In genomic region chr10:79994397-79995115, GRCm38 (mm10) we compare ENCODE assay signal across 9 mouse cellular contexts. TPM values are rescaled to one million over a fixed set of nuclear protein-coding genes. Genes with fewer than 3 reads are reported as not detected.
A peak's percentile ranks its signal among the peaks of the same experiment; 100 is the strongest.
DNase-seq lines count a peak whose midpoint lies in the region; ATAC-seq and TF ChIP-seq lines count a peak whose summit lies in the region.
"Had no signal": no experiment of that assay in that cellular context is flagged by ENCODE, and none has a peak within 500 bp of the region (broad histone marks: within the 10 kb centered on the region; RNA-seq: fewer than 3 reads in every experiment).

No protein-coding gene starts in this region.

- ATAC-seq in liver, postnatal 0 days, result no peak

- H3K27me3 ChIP-seq in liver, postnatal 0 days (ENCODE audit: insufficient read depth, low read length), result 0 out of 2 replicates have a peak, but pooled peaks cover 2% of the 10 kb centered on the region
- H3K27me3 ChIP-seq in splenic B cell, adult 2 months (ENCODE audit: control insufficient read depth, insufficient read depth, low read length, poor library complexity, severe bottlenecking), result no peaks in the 10 kb centered on the region

- 48% methylated on average over 16 of the region's 16 CpGs for WGBS in liver, postnatal 0 days (ENCODE audit: insufficient replicate concordance)

- peaks cover 18% of the 10 kb centered on the region for H3K36me3 ChIP-seq in liver, postnatal 0 days (replicated peaks; ENCODE audit: insufficient read depth, low read length)
- peaks cover 16% of the 10 kb centered on the region for H3K36me3 ChIP-seq in splenic B cell, adult 2 months (ENCODE audit: control insufficient read depth, insufficient read depth, low read length, poor library complexity, severe bottlenecking)

- no peak for TF ChIP-seq EP300 in liver, postnatal 0 days (IDR thresholded peaks at IDR 0.05; ENCODE audit: low read depth)

- peak overlapping the region; percentile 46 for H3K9ac ChIP-seq in liver, postnatal 0 days (replicated peaks)

- DNase-seq in cerebellum, adult 11-12 months, result peak; percentile 51
- DNase-seq in cerebellum, postnatal 4 days (ENCODE audit: low spot score in 2 of 2), result no peak
- DNase-seq in right cerebral cortex, postnatal 14 days, result peak; percentile 53
- DNase-seq in right cerebral cortex, adult 18-20 months, result no peak
- DNase-seq in liver, postnatal 0 days, result peak; percentile 67
- DNase-seq in splenic B cell, adult 2 months (ENCODE audit: low read depth, low spot score), result peak; percentile 47
- DNase-seq in urinary bladder, adult 18-20 months (ENCODE audit: low spot score in 2 of 2), result no peak
- no peak for DNase-seq in left cerebral cortex, adult 18-20 months (ENCODE audit: low spot score in 2 of 2)

- no peak for TF ChIP-seq CTCF in liver, postnatal 0 days (IDR thresholded peaks at IDR 0.05; ENCODE audit: low read depth)

- peaks cover 23% of the 10 kb centered on the region for H3K4me1 ChIP-seq in liver, postnatal 0 days (ENCODE audit: insufficient read depth)

- no peak overlapping the region for H3K4me3 ChIP-seq in liver, postnatal 0 days (ENCODE audit: low read depth, low read length)
- H3K4me3 ChIP-seq: heart, adult 2 months had no signal

- H3K27ac ChIP-seq in liver, postnatal 0 days (ENCODE audit: low read depth), result peak overlapping the region; percentile 66
- H3K27ac ChIP-seq: heart, adult 2 months had no signal

- H3K4me2 ChIP-seq in liver, postnatal 0 days (ENCODE audit: low read depth, low read length), result peak overlapping the region; percentile 38

- no peaks in the 10 kb centered on the region for H3K9me3 ChIP-seq in liver, postnatal 0 days (ENCODE audit: low read length)

RNA-seq across cellular contexts. Expression of gene Abca7, which starts 1.7 kb away (rescaled TPM):
- polyA plus RNA-seq in liver, postnatal 0 days (2015; fragmentation: Nextera tagmentation; extraction: Ambion mirVana), result 2.5 and 3.1 TPM in 2 replicates
- 10 to 100 TPM; 13.0 to 13.7 TPM for total RNA-seq in left cerebral cortex, adult 18-20 months (2021)

RNA-seq across cellular contexts. Expression of gene Cnn2, which starts 6.2 kb away (rescaled TPM):
- 40.7 and 42.8 TPM in 2 replicates for polyA plus RNA-seq in liver, postnatal 0 days (2015; fragmentation: Nextera tagmentation; extraction: Ambion mirVana)
- total RNA-seq in left cerebral cortex, adult 18-20 months (2021), result 1 to 10 TPM; 6.7 to 8.0 TPM

RNA-seq across cellular contexts. Expression of gene Tmem259, which starts 10.4 kb away (rescaled TPM):
- polyA plus RNA-seq in liver, postnatal 0 days (2015; fragmentation: Nextera tagmentation; extraction: Ambion mirVana), result 13.2 and 14.5 TPM in 2 replicates
- total RNA-seq in left cerebral cortex, adult 18-20 months (2021), result 100 to 1,000 TPM; 112 to 113 TPM

RNA-seq across cellular contexts. Expression of gene Arhgap45, which starts 21.9 kb away (rescaled TPM):
- 12.1 and 14.2 TPM in 2 replicates for polyA plus RNA-seq in liver, postnatal 0 days (2015; fragmentation: Nextera tagmentation; extraction: Ambion mirVana)
- 1 to 10 TPM; 3.7 to 4.1 TPM for total RNA-seq in left cerebral cortex, adult 18-20 months (2021)

RNA-seq across cellular contexts. Expression of gene Grin3b, which starts 24.0 kb away (rescaled TPM):
- 0.05 TPM in 1 of 2 replicates, not detected in the other for polyA plus RNA-seq in liver, postnatal 0 days (2015; fragmentation: Nextera tagmentation; extraction: Ambion mirVana)
- under 1 TPM; 0.14 to 0.16 TPM for total RNA-seq in left cerebral cortex, adult 18-20 months (2021)

Comparison
In these comparisons a context has a peak if more than half of its experiments do, and no peak if none do; other contexts are left out.
1. DNase-seq: peak in cerebellum, adult 11-12 months (single experiment), right cerebral cortex, postnatal 14 days (single experiment), liver, postnatal 0 days (single experiment) and splenic B cell, adult 2 months (single experiment); none in cerebellum, postnatal 4 days (0 of 2), right cerebral cortex, adult 18-20 months (single experiment), urinary bladder, adult 18-20 months (0 of 2) and left cerebral cortex, adult 18-20 months (0 of 2).